Mouse (Mus musculus) heart, adult 18-20 months (tissue): ENCODE measurements around the gene Srek1ip1. TPM values are rescaled to one million over a fixed set of nuclear protein-coding genes. Genes with fewer than 3 reads are reported as not detected.

Experiments used
- DNase-seq, 2 experiments: peaks; one replicate each; pipeline ENCODE4 v3.0.0; 2021 to 2022; ENCODE audit warnings: mixed read lengths in 1 of 2
- long read RNA-seq, 2 experiments: library from polyadenylated mRNA; stranded (forward); transcript quantifications; one replicate each; pipeline ENCODE4 v2.0.0; 2021
- total RNA-seq, 2 experiments: library from RNA; stranded (reverse); gene quantifications; 2 replicates each; pipeline ENCODE4 v1.2.3; 2021

Srek1ip1 gene
- total RNA-seq = 10 to 100 TPM; 19.9 to 24.1 TPM
- long read RNA-seq, experiment 1, transcript Srek1ip1-201 (5 exons, 2,365 nt) = major isoform, 9 of 11 reads
- long read RNA-seq, experiment 1, partial matches to known transcripts = 1 of 11 reads
- long read RNA-seq, experiment 1, other reads (novel, unspliced or antisense) = 1 of 11 reads
- long read RNA-seq, experiment 2, transcript Srek1ip1-201 (5 exons, 2,365 nt) = major isoform, 7 of 8 reads
- long read RNA-seq, experiment 2, partial matches to known transcripts = 1 of 8 reads
- long read RNA-seq, experiment 2, other reads (novel, unspliced or antisense) = 0 of 8 reads

- no peak for DNase-seq
These were observed at the start of gene Srek1ip1 for GRCm38 (mm10) chr13:104792184-104792583. Srek1ip1 (plus strand) TSS chr13:104792484.

DNA sequence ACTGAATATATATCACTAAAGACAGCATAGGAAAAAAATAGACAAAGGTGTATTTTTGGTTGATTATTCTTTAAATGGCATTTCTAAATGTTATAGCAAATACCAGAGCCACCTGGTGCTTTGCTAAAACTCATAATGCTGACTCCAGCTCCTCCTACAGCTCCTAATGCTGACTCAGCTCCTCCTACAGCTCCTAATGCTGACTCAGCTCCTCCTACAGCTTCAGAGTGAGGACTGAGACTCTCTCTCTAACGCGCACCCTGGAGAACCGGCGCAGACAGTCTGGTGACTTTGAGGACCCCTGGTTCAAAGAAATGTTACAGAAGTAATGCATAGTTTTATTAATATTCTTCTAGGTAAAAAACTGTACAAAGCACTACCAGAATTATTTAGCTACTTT, 49.4 kb upstream of the Srek1ip1 start:
- no peak for DNase-seq

GRCm38 (mm10) chr13:104747032-104747431, 45.3 kb upstream of the Srek1ip1 start:
- DNase-seq = no peak

DNA sequence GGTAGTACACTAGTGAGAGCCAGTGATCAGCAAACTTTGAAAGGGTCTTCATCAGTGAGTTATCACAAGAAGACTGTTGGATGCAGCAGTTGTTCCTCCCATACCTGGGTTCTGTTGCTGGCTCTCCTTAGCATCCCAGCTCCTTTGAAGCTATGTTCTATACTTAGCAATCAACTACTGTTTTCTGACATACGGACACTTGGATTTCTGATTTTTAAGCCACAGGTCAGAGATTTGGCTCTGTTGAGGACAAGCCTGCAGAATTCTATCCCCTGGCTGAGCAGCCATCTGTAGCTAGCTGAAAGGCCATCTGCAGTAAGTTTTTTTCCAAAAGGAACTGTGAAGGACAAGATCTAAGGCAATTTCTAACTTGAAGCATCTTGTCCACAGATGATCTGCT, 32.9 kb upstream of the Srek1ip1 start:
- DNase-seq = no peak

DNA sequence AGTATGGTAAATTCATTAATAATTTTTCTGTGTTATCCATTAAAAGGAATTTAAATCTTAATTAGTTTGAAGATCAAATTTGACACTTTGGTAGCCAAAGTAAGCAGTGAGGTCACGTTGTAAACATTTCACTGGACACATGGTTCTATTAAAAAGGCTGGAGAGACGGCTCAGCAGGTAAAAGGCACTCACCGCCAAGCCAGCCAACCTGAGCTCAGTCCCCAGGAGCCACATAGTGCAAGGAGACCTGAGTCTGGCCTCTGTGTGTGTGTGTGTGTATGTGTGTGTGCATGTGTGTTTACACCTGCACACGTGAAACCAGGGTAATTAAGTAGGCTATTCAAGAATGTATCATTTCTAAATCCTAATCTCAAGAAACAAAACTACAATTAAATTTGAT, 29.9 kb upstream of the Srek1ip1 start:
- DNase-seq = no peak

DNA sequence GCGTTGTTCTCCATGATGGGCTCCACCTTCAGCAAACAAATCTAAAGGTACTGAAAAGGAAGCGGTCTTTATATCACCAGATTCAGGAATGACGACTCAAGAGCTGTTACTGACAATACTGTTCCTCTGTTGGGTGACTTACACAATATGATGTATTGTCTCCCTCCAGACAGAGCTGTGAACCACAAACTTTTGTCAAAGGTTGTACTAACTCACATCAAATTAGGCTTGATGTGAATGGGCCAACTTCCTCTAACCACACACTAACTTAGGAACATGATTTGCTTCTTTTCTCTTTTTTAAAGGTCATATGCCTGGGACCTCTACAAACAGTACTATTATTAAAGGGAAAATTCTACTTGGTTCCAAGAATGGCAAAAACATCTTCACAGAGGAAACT, 29.1 kb upstream of the Srek1ip1 start:
- no peak for DNase-seq

GRCm38 (mm10) chr13:104779104-104779670, 13.1 kb upstream of the Srek1ip1 start:
- DNase-seq = peak in 1 of 2 experiments; percentile 9

DNA sequence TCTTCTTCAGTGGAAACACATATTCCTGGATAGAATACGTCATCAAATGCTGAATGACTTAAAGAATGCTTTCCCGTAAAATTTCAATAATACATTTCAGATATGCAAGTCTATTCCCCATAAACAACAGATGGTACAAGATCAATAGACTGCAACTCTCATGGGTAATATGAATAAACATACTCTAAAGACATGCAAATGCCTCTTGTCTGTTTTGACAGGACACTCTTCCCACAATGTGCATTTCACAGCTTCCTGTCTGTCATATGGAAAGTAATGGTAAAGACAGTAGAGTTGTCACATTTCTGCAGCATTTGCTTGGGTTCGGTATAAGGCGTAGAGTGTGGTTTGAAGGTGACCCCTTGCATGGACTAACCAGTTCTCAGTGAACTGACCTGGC, 5.0 kb upstream of the Srek1ip1 start:
- DNase-seq = no peak

DNA sequence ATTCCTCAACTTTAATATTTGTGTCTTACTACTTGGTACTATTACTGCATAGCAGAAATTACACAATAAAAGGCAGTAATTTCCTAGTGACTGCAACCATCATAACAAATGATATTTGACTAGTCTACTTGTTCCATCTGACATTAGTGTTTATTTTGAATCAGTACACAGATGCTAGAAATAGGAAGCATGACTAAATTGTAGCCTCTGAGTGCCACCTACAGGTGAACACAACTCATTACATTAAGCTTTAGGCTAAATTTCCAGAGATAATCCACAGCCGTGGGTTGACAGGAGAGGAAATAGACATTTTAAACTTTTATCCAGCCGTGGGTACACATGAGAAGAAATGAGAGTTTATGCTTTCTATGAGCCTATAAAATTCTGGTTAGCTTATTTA, 2.6 kb upstream of the Srek1ip1 start:
- DNase-seq = peak; percentile 34 to 63

GRCm38 (mm10) chr13:104794421-104794820, 2.1 kb downstream of the Srek1ip1 start:
- no peak for DNase-seq

DNA sequence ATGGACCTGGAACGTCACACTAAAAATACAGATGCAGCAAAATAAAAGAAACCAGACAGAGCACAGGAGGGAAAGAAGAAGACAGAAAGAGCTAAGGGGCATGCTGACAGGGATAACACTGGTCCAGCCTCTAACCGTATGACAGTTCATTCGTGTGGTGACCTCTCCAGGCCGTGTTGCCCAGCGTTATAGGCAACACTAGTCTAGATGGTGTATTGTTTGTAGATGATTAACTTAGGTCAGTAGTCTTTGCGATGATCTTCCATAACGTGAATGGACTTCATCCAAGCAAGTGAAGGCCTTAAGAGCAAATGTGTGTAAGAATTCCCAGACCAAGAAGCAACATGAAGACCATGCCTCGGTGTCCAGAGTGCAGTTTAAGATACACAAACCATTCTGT, 6.8 kb downstream of the Srek1ip1 start:
- no peak for DNase-seq

- DNase-seq = peak in 1 of 2 experiments; percentile 37
These were observed 7.4 kb downstream of the Srek1ip1 start for GRCm38 (mm10) chr13:104799566-104800182.

DNA sequence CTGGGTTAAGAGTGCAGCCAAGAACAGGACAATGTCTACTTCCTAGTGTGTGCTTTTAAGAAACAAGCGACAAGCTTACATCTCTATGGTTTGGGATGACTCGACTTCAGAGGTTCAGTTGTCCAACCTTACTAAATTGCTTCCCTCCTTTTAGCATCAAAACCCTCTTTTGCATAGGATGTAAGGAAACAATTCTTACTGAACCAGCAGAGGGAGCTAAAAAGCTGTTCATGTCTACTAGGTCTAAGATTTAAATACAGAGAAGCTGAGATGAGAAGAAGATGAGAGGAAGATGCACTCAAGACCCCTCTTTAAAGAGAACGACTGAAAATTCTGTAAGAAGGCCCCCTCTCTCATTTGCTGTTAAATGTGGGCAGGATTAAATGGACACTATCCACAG, 13.4 kb downstream of the Srek1ip1 start:
- peak in 1 of 2 experiments; percentile 40 for DNase-seq

GRCm38 (mm10) chr13:104816270-104816634, 24.0 kb downstream of the Srek1ip1 start:
- DNase-seq = no peak

DNA sequence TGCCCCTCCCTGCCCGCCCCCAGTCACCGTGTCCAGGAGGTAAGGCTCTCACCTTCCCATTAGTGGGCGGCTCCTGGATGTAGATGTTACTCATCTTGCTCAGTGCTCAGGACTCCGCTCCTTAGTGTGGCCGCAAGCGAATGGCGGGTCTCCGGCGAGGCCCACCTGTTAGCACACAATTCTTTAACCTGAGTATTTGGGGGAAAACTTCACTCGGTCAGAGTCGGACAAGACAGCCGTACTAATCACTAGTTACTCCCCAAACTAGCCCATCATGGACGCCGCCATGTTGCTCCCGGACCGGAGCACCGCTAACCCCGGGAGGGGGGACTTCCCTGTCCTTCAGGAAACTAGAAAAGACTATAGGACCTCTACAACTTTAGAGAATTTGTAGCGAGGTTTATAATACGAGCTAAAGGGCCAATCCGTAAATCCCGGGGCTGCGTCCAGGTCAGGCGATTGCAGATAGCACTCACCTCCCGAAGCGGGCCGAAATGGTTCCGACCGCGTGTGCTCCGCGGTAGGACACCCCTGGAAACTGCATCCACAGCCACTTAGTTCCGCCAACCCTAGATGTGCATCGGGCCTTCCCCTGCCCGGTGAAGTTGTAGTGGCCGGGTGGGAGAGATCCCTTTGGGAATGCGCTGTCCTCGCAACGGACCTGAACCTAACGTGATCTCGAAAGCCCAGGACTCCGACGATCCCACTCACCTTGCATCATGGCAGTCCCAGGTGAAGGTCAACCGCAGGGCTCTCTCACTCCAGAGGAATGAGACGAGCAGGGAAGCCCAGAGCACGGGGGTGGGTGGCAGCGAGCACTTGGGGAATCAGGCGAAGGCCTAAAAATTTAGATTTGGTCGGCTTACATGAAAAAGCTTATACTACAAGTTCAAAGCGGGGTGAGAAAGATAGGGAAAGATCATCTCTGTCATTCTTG, 24.6 kb downstream of the Srek1ip1 start, which contains the start of gene Cwc27:
Gene Cwc27, minus strand, starts transcription at position 508 of the 937 bp plus-strand sequence.
- peak; percentile 82 to 92 for DNase-seq

DNA sequence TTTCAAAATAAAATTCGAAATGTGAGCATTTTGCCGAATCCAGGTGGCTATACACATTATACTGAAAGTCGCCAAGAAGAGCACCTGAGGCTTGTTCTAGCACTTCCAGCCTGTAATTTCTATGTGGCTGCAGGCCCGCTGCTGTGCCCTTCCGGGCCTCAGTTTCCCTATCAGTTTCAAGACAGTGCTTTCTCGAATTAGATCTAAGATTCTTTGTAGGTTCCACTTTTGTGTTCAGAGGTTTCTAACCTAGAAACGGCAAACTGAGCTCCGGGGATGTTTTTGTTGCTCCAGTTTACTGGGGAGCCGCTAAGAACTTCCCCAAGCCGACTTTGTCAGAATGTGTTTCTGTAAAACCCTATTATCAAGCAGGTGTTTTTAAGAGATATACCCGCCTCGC, 25.4 kb downstream of the Srek1ip1 start:
- peak; percentile 3 to 29 for DNase-seq

- DNase-seq = no peak
These were observed 28.9 kb downstream of the Srek1ip1 start for GRCm38 (mm10) chr13:104821192-104821591.

DNA sequence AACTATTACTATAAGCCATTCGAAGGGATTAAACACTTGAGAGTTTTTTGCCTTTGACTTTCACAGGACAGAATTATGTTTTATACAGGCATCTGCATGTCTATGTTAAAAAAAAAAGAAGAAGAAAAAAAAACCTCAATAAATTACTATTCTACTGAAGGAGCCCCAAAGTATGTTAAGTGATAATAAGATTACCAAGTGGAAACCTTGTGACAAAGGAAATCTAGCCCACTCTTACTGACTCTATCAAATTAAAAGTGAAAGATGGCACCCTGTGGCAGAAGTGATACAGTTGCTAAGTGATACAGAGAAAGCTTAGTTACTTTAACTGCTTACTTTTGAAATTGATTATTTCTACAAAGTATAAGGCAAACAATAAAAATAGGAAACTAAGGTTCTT, 29.6 kb downstream of the Srek1ip1 start:
- no peak for DNase-seq

DNA sequence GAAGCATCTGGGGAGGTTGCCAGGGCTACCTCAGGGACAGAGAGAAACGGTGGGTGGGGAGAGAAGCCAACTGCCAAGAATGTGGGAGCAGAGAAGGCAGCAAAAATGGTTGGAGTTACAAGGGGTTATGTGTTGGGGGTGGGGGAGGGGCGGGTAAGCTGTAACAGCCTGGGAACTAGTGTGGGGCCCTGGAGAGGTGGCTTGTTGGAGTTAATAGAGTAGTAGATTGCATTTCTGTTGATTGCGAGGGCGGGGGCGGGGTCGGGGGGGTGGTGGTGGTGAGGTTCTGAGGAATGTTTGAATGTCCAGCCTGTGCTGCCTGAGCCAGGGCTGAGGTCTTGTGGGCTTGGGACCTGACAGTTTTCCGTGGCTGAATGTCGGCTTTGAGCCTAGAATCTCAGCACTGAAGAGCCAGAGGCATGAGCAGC, 30.1 kb downstream of the Srek1ip1 start:
- no peak for DNase-seq

DNA sequence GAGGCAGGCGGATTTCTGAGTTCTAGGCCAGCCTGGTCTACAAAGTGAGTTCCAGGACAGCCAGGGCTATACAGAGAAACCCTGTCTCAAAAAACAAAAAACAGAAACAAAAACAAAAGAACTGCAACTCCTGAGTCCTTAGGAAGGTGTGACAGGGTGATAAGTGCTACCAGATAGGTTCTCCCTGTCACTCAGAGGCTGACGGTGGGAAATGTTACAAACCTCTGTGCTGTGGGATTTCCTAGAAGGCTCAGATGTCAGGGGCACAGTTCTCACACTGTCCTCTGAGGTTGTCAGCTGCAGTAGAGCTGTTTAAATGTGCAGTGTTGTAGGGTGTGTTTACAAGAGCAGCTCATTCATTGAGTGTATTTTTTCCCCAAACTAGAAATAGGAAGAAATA, 33.2 kb downstream of the Srek1ip1 start:
- no peak for DNase-seq

DNA sequence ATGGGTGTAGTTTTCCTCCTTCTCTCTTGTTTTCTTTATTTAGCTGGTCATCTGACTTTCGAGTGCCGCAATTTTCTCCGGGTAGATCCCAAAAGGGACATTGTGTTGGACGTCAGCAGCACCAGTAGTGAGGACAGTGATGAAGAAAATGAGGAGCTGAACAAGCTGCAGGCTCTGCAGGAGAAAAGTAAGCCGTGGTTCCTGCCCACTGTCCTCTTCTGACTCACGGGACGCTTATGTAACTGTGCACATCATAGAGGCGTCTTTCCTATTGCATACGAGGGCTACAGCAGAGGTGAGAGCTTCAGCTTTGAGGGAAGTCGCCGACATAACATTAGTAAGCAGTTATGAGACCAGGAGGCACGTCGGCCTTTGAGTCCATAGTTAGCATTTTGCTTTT, 40.5 kb downstream of the Srek1ip1 start:
- DNase-seq = no peak

DNA sequence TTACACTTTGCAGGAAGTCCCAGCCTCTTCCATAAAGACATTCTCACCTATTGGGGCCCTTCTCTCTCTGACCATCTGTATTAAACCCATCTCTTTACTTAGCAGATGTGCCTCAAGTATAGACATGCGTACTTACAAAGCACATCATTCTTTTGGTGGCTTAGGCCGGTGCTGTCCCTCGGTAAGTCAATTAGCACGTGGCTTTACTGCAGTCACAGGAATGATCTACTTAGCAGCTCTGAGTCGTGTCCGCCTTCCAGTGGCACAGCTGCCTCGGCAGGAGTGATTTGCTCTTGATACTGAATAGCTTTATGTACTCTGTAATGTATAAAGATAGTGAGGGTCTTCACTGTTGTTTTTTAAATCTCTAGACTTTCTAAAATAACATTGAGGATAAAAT, 45.3 kb downstream of the Srek1ip1 start:
- no peak for DNase-seq
